Mouse (Mus musculus): ENCODE measurements around the gene Ap2m1. TPM values are rescaled to one million over a fixed set of nuclear protein-coding genes. Genes with fewer than 3 reads are reported as not detected.

The Ap2m1 gene
- total RNA-seq, 2 experiments from 2014 or later, result 893 to 941 TPM

DNA sequence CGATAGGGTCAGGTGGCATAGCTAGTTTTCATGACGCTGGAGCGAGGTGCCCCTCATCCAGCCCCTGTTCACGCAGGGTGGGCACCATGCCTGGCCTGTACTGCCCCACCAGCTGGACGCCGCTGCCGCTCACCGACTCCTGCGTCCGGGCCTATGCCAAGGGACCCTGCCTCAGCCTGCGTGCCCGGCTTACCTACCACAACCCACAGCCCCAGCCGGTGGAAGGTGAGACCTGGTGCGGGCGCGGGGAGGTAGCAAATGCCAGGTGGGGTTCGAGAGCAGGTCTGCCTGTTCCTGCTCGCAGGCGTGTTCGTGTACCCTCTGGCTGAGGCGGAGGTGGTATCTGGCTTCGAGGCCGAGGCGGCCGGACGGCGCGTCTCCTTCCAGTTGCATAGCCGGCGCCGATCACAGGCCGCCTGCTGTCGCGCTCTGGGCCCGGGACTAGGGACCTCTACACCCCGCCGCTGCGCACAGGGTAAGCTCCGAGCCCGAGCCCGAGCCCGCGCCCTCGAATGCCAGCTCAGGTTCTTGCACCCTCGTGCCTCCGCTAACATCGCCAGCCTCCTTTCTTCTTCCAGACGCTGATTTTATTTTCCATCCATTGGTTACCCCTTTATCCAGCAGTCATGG, 55.9 kb downstream of the Ap2m1 start:
- no peak for DNase-seq (ENCODE audit: low spot score in 2 of 2)

Other genes with a start within 250 kb of the Ap2m1 start
- 10 to 100 TPM; 66.1 to 71.4 TPM for gene Parl, start 233.1 kb upstream of the Ap2m1 start, total RNA-seq (2021)
- not detected for gene Cyp2ab1, start 210.1 kb upstream of the Ap2m1 start, total RNA-seq (2021)
- gene Abcc5, start 109.1 kb upstream of the Ap2m1 start, total RNA-seq (2021), result 100 to 1,000 TPM; 149 to 202 TPM
- 10 to 100 TPM; 59.6 to 61.7 TPM for gene Eif2b5, start 36.7 kb upstream of the Ap2m1 start, total RNA-seq (2021)
- gene Dvl3, start 18.5 kb upstream of the Ap2m1 start, total RNA-seq (2021), result 10 to 100 TPM; 83.1 to 87.2 TPM
- gene Abcf3, start 13.1 kb downstream of the Ap2m1 start, total RNA-seq (2021), result 10 to 100 TPM; 61.3 to 90.1 TPM
- 10 to 100 TPM; 44.4 to 45.6 TPM for gene Vwa5b2, start 54.0 kb downstream of the Ap2m1 start, total RNA-seq (2021)
- 1 to 10 TPM; 2.9 TPM for gene Eef1akmt4, start 76.1 kb downstream of the Ap2m1 start, total RNA-seq (2021)
- under 1 TPM in 1 of 2 experiments, not detected in 1; 0.53 TPM for gene Gm49333, start 76.1 kb downstream of the Ap2m1 start, total RNA-seq (2021)
- gene Alg3, start 76.3 kb downstream of the Ap2m1 start, total RNA-seq (2021), result 10 to 100 TPM; 12.4 to 14.0 TPM
- gene Camk2n2, start 85.8 kb downstream of the Ap2m1 start, total RNA-seq (2021), result 100 to 1,000 TPM; 143 to 153 TPM
- 10 to 100 TPM; 29.5 to 33.8 TPM for gene Ece2, start 94.3 kb downstream of the Ap2m1 start, total RNA-seq (2021)
- 100 to 1,000 TPM; 248 to 270 TPM for gene Psmd2, start 116.2 kb downstream of the Ap2m1 start, total RNA-seq (2021)
- gene Eif4g1, start 132.8 kb downstream of the Ap2m1 start, total RNA-seq (2021), result 100 to 1,000 TPM; 349 to 379 TPM
- gene Fam131a, start 157.8 kb downstream of the Ap2m1 start, total RNA-seq (2021), result 100 to 1,000 TPM; 298 to 325 TPM
- gene Polr2h, start 182.2 kb downstream of the Ap2m1 start, total RNA-seq (2021), result 10 to 100 TPM; 23.2 to 27.7 TPM
- gene Clcn2, start 182.3 kb downstream of the Ap2m1 start, total RNA-seq (2021), result 10 to 100 TPM; 41.4 to 50.7 TPM
- 10 to 100 TPM; 25.1 TPM for gene Chrd, start 197.6 kb downstream of the Ap2m1 start, total RNA-seq (2021)
- 1 to 10 TPM; 3.7 to 4.3 TPM for gene Thpo, start 199.0 kb downstream of the Ap2m1 start, total RNA-seq (2021)

Data from layer of hippocampus, postnatal 10 days (tissue).